Mouse (Mus musculus): ENCODE measurements around the gene Fgf16. TPM values are rescaled to one million over a fixed set of nuclear protein-coding genes. Genes with fewer than 3 reads are reported as not detected.

Gene Fgf16
- polyA plus RNA-seq (2012): not detected in 2 replicates

DNA sequence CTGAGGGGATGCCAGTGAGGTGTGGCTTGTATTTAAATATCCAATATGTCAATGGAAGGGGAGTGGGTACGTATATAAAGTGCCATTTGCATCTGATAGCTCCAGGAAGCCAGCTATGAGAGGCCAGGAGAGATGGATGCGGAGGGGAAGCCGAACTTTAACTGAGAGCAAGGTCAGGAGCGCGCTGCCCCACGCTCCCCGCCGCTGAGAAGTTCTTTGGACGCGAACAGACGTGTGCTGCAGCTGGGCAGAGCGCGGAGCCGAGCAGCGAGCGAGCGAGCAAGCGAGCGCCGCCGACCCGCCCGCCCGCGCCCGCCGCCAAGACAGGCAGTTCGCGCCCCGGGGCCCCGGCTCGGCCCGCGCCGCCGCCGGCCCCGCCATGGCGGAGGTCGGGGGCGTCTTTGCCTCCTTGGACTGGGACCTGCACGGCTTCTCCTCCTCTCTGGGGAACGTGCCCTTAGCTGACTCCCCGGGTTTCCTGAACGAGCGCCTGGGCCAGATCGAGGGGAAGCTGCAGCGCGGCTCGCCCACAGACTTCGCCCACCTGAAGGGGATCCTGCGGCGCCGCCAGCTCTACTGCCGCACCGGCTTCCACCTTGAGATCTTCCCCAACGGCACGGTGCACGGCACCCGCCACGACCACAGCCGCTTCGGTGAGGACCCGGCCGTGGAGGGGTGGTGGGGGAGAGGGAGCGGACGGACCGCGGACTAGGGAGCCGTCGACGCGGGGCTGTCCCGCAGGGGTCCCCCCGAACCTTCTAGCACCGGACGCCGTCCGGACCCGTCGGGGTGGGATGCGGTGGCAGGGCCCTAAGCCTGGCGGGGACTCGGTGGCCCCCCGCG lies at the start of gene Fgf16:
TSS of gene Fgf16 (plus strand) at position 118 of the 843 bp plus-strand sequence.
- Histone ChIP-seq H3K36me3 (ENCODE audit: control insufficient read depth) (no peaks in the 10 kb centered on the region), H3K9me3 (ENCODE audit: control insufficient read depth, low read length) (peaks cover 22% of the 10 kb centered on the region), H3K27me3 (ENCODE audit: control insufficient read depth) (peaks cover 70% of the 10 kb centered on the region), H3K4me3 (replicated peaks) (no peak within 1 kb of the TSS), H3K4me1 (ENCODE audit: control insufficient read depth) (no peaks in the 10 kb centered on the region)
- TF ChIP-seq GATA1 (IDR thresholded peaks at IDR 0.05; ENCODE audit: low read length) (no peak), TAL1 (IDR thresholded peaks at IDR 0.05; ENCODE audit: low read length) (no peak)

DNA sequence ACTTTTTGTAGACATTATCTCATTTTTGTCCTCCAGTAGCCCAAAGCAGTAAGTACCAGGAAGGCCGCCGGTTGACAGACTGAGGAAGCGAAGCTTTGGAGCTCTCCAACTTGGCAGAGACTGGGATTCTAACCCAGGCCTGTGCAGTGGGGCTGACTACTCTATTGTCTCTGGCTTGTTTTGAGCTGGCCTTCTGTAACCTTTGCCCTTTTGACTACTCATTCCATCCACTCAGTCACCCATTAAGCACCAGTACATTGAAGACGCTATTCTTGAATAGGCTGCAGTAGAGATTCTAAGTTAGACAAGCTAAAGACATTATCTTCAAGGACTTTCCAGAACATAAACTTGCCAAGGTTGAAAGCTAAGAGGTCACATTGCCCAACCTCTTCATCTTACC lies 49.3 kb upstream of the Fgf16 start:
- H3K4me1 ChIP-seq (ENCODE audit: control insufficient read depth): no peaks in the 10 kb centered on the region
- H3K27me3 ChIP-seq (ENCODE audit: control insufficient read depth): peaks cover 2% of the 10 kb centered on the region; the same call in 1 of the 2 replicates
- no peaks in the 10 kb centered on the region for H3K36me3 ChIP-seq (ENCODE audit: control insufficient read depth)
- no peak overlapping the region for H3K4me3 ChIP-seq (replicated peaks)
- H3K9me3 ChIP-seq (ENCODE audit: control insufficient read depth, low read length): no peaks in the 10 kb centered on the region
- TF ChIP-seq GATA1 (IDR thresholded peaks at IDR 0.05; ENCODE audit: low read length): no peak
- TF ChIP-seq TAL1 (IDR thresholded peaks at IDR 0.05; ENCODE audit: low read length): no peak

DNA sequence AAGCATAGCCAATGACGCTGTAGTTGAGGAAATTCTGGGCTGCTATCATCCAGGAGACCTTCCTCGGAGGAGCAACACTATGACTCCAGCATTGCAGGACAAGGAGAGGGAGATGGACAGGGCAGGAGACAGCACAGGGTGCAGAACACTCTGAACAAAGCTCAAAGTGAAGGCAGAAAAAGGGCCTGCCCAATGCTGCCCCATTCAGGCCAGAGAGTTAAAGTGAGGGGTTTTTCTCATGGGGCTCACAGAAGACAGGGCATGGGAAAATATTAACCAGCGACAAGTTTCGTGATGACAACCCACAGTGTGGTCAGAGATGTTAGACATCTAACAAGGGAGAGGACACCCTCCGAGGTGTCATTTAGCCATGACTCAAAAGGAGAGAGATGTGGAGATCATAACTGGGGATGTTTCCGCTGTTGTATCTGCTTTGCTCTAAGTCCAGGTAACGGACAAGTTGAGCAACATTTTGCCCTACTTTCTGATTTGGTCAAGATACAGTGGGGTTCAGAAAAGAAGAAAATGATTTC lies 48.2 kb upstream of the Fgf16 start:
- no peaks in the 10 kb centered on the region for H3K4me1 ChIP-seq (ENCODE audit: control insufficient read depth)
- TF ChIP-seq GATA1 (IDR thresholded peaks at IDR 0.05; ENCODE audit: low read length) (no peak), TAL1 (IDR thresholded peaks at IDR 0.05; ENCODE audit: low read length) (no peak)
- no peaks in the 10 kb centered on the region for H3K9me3 ChIP-seq (ENCODE audit: control insufficient read depth, low read length)
- H3K36me3 ChIP-seq (ENCODE audit: control insufficient read depth): no peaks in the 10 kb centered on the region
- H3K4me3 ChIP-seq (replicated peaks): no peak overlapping the region
- H3K27me3 ChIP-seq (ENCODE audit: control insufficient read depth): peaks cover 2% of the 10 kb centered on the region; the same call in 1 of the 2 replicates

DNA sequence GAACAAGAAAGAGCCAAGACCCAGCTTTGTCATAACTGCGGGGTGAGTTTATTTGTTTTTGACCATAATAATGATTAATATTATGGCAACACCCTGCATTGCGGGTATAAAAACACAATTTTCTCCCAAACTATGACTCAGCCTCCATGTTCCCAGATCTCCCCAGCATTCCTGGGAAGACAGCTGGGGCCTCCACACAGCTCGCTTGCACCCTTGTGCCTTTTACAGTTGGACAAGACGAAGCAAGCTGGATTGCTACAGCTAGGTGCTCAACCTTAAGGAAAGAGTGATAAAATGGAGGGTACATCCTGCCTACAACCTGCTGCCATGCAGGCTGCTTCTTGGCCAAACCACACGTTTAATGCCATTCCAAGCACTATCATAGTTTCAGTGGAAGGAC lies 45.7 kb upstream of the Fgf16 start:
- no peak for TF ChIP-seq GATA1 (IDR thresholded peaks at IDR 0.05; ENCODE audit: low read length)
- TF ChIP-seq TAL1 (IDR thresholded peaks at IDR 0.05; ENCODE audit: low read length): no peak
- no peaks in the 10 kb centered on the region for H3K4me1 ChIP-seq (ENCODE audit: control insufficient read depth)
- no peaks in the 10 kb centered on the region for H3K9me3 ChIP-seq (ENCODE audit: control insufficient read depth, low read length)
- no peaks in the 10 kb centered on the region for H3K36me3 ChIP-seq (ENCODE audit: control insufficient read depth)
- H3K27me3 ChIP-seq (ENCODE audit: control insufficient read depth): peaks cover 2% of the 10 kb centered on the region; the same call in 1 of the 2 replicates
- H3K4me3 ChIP-seq (replicated peaks): no peak overlapping the region

DNA sequence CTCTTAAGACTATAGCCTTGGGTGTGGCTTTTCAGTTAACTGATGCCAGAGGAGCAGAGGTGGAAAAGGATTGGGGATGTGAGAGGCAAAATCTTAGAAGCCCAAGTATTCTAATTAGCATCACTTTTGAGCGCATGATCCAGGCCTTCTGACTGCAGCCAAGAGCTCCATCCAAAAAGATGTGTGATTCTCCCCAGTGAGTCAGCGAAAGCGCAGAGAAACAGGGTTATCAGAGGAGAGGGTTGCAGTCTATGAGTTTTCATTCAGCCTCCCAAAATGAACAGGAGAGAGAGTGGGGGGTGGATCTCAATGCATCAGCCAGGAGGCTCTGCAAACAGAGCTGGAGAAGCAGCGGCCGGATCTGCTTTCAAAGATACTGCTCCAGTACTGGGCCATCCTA lies 45.1 kb upstream of the Fgf16 start:
- no peaks in the 10 kb centered on the region for H3K9me3 ChIP-seq (ENCODE audit: control insufficient read depth, low read length)
- no peak overlapping the region for H3K4me3 ChIP-seq (replicated peaks)
- no peaks in the 10 kb centered on the region for H3K36me3 ChIP-seq (ENCODE audit: control insufficient read depth)
- peaks cover 2% of the 10 kb centered on the region; the same call in 1 of the 2 replicates for H3K27me3 ChIP-seq (ENCODE audit: control insufficient read depth)
- no peaks in the 10 kb centered on the region for H3K4me1 ChIP-seq (ENCODE audit: control insufficient read depth)
- TF ChIP-seq GATA1 (IDR thresholded peaks at IDR 0.05; ENCODE audit: low read length): no peak
- no peak for TF ChIP-seq TAL1 (IDR thresholded peaks at IDR 0.05; ENCODE audit: low read length)

DNA sequence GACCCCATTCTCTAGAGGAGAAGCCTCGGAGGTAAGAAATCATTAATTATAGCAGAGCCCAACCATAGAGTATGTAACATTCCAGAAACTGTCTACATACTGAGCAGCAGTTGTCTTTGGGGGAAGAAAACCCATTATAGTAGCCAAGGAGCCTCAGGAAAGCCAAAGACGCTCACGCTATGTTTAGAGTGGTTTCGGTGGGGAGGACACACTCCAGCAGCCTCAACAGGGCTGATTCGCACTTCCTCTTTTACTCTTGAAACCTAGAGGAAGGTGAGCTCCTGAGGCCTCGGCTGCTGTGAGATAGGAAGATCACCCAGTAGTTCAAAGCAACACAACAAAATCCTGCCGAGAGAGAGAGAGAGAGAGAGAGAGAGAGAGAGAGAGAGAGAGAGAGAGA lies 39.9 kb upstream of the Fgf16 start:
- no peaks in the 10 kb centered on the region for H3K4me1 ChIP-seq (ENCODE audit: control insufficient read depth)
- no peaks in the 10 kb centered on the region; the same call in 1 of the 2 replicates for H3K27me3 ChIP-seq (ENCODE audit: control insufficient read depth)
- H3K9me3 ChIP-seq (ENCODE audit: control insufficient read depth, low read length): no peaks in the 10 kb centered on the region
- TF ChIP-seq GATA1 (IDR thresholded peaks at IDR 0.05; ENCODE audit: low read length) (no peak), TAL1 (IDR thresholded peaks at IDR 0.05; ENCODE audit: low read length) (no peak)
- no peak overlapping the region for H3K4me3 ChIP-seq (replicated peaks)
- no peaks in the 10 kb centered on the region for H3K36me3 ChIP-seq (ENCODE audit: control insufficient read depth)

GRCm38 (mm10) chrX:105762847-105763527 lies 1.1 kb upstream of the Fgf16 start:
- no peaks in the 10 kb centered on the region for H3K4me1 ChIP-seq (ENCODE audit: control insufficient read depth)
- H3K4me3 ChIP-seq (replicated peaks): no peak overlapping the region
- H3K27me3 ChIP-seq (ENCODE audit: control insufficient read depth): peaks cover 67% of the 10 kb centered on the region
- no peaks in the 10 kb centered on the region for H3K36me3 ChIP-seq (ENCODE audit: control insufficient read depth)
- TF ChIP-seq GATA1 (IDR thresholded peaks at IDR 0.05; ENCODE audit: low read length): no peak
- TF ChIP-seq TAL1 (IDR thresholded peaks at IDR 0.05; ENCODE audit: low read length): no peak
- peaks cover 22% of the 10 kb centered on the region for H3K9me3 ChIP-seq (ENCODE audit: control insufficient read depth, low read length)

DNA sequence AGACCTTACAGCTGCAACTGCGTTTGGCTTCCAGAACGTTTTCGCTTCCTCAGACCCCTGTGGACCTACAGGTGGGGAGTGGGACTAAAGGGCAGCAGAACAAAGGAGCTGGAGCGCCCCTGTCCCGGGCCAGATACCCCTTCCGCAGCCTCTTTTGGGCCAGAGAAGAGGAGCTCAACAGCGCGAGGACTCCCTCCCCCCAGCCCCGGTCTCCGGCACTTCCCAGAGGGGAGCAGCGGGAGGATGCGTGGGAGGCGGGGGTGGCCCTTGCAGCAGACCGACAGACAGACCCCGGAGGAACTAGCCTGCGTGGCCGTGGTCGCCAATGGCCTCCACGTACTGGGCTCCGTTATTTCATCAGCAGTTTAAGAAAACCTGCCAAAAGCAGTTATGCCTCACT lies 467 bp upstream of the Fgf16 start:
- no peaks in the 10 kb centered on the region for H3K4me1 ChIP-seq (ENCODE audit: control insufficient read depth)
- no peak for TF ChIP-seq GATA1 (IDR thresholded peaks at IDR 0.05; ENCODE audit: low read length)
- no peak for TF ChIP-seq TAL1 (IDR thresholded peaks at IDR 0.05; ENCODE audit: low read length)
- peaks cover 22% of the 10 kb centered on the region for H3K9me3 ChIP-seq (ENCODE audit: control insufficient read depth, low read length)
- H3K27me3 ChIP-seq (ENCODE audit: control insufficient read depth): peaks cover 70% of the 10 kb centered on the region
- H3K36me3 ChIP-seq (ENCODE audit: control insufficient read depth): no peaks in the 10 kb centered on the region
- no peak overlapping the region for H3K4me3 ChIP-seq (replicated peaks)

Measured in erythroblast, embryonic 14.5 days (primary cell).